Mouse (Mus musculus) central nervous system, embryonic 11.5 days (tissue): ENCODE measurements around the gene Olfr715. TPM values are rescaled to one million over a fixed set of nuclear protein-coding genes. Genes with fewer than 3 reads are reported as not detected.

Experiments
- polyA plus RNA-seq: library from polyadenylated mRNA; depleted of rRNA; stranded (reverse); fragments of >200 nt; gene quantifications from 2 replicates; pipeline ENCODE4 v1.2.3, GENCODE M21; 2012; rRNA removed

Gene Olfr715
- not detected in 2 replicates for polyA plus RNA-seq

GRCm38 (mm10) chr7:107130983-107131382 lies at the start of gene Olfr715:
Olfr715 (minus strand) TSS chr7:107131083.

GRCm38 (mm10) chr7:107166690-107167089 lies 35.8 kb upstream of the Olfr715 start, which contains the start of gene Nlrp14:
Nlrp14 (plus strand) TSS chr7:107166990.

GRCm38 (mm10) chr7:107138027-107138426 lies 7.1 kb upstream of the Olfr715 start, which contains the start of gene Olfr716:
Olfr716 (plus strand) TSS chr7:107138327.

GRCm38 (mm10) chr7:107110269-107110668 lies 20.6 kb downstream of the Olfr715 start, which contains the start of gene Olfr715b:
Olfr715b (minus strand) TSS chr7:107110369.

GRCm38 (mm10) chr7:107092920-107093319 lies 38.0 kb downstream of the Olfr715 start, which contains the start of gene Olfr17:
Olfr17 (plus strand) TSS chr7:107093220.

Other genes starting within 250 kb of the Olfr715 start
- not detected in 2 replicates for gene Olfr706, start 242.9 kb downstream of the Olfr715 start, polyA plus RNA-seq
- gene Olfr707, start 229.8 kb downstream of the Olfr715 start, polyA plus RNA-seq, result not detected in 2 replicates
- gene Olfr1532-ps1, start 223.1 kb downstream of the Olfr715 start, polyA plus RNA-seq, result not detected in 2 replicates
- not detected in 2 replicates for gene Olfr709-ps1, start 198.9 kb downstream of the Olfr715 start, polyA plus RNA-seq
- not detected in 2 replicates for gene Olfr710, start 182.8 kb downstream of the Olfr715 start, polyA plus RNA-seq
- not detected in 2 replicates for gene Olfr6, start 167.1 kb downstream of the Olfr715 start, polyA plus RNA-seq
- gene Olfr711, start 155.6 kb downstream of the Olfr715 start, polyA plus RNA-seq, result not detected in 2 replicates
- not detected in 2 replicates for gene Olfr2, start 125.0 kb downstream of the Olfr715 start, polyA plus RNA-seq
- gene Olfr713, start 99.9 kb downstream of the Olfr715 start, polyA plus RNA-seq, result not detected in 2 replicates
- not detected in 2 replicates for gene Olfr714, start 60.1 kb downstream of the Olfr715 start, polyA plus RNA-seq
- not detected in 2 replicates for gene Olfr17, start 37.9 kb downstream of the Olfr715 start, polyA plus RNA-seq
- gene Olfr715b, start 20.7 kb downstream of the Olfr715 start, polyA plus RNA-seq, result not detected in 2 replicates
- not detected in 2 replicates for gene Olfr716, start 7.2 kb upstream of the Olfr715 start, polyA plus RNA-seq
- not detected in 2 replicates for gene Nlrp14, start 35.9 kb upstream of the Olfr715 start, polyA plus RNA-seq
- 0.08 and 0.12 TPM in 2 replicates for gene Rbmxl2, start 78.4 kb upstream of the Olfr715 start, polyA plus RNA-seq
- 4.8 and 5.1 TPM in 2 replicates for gene Syt9, start 239.6 kb upstream of the Olfr715 start, polyA plus RNA-seq